Mouse (Mus musculus) midbrain, embryonic 10.5 days (tissue): ENCODE measurements around the gene Sh3kbp1. TPM values are rescaled to one million over a fixed set of nuclear protein-coding genes. Genes with fewer than 3 reads are reported as not detected.
"Not testable (repeated sequence)": the region's sequence is repeated elsewhere in the genome, so short reads cannot be mapped to it uniquely, and the experiment has no call there.

Experiments
- DNase-seq: peaks from one replicate; pipeline ENCODE4 v3.0.0-alpha.2; 2017; ENCODE audit warnings: low spot score
- H3K27ac ChIP-seq: fragments of 300-500 bp; sonication (generic); replicated peaks from 2 replicates; pipeline ENCODE4 v1.5.1; 2016; ENCODE audit warnings: mild to moderate bottlenecking
- H3K27me3 ChIP-seq: fragments of 300-500 bp; sonication (generic); 2 replicates; pipeline ENCODE4 v1.6.1; 2016; ENCODE audit warnings: low read depth, mild to moderate bottlenecking; ENCODE audit not compliant: poor library complexity, severe bottlenecking
- H3K36me3 ChIP-seq: fragments of 300-500 bp; sonication (generic); 2 replicates; pipeline ENCODE4 v1.6.1; 2016; ENCODE audit warnings: mild to moderate bottlenecking, moderate library complexity
- H3K4me1 ChIP-seq: fragments of 300-500 bp; sonication (generic); 2 replicates; pipeline ENCODE4 v1.6.1; 2016
- H3K4me3 ChIP-seq: fragments of 300-500 bp; sonication (generic); 2 replicates; pipeline ENCODE4 v1.5.1; 2016; ENCODE audit warnings: mild to moderate bottlenecking, moderate library complexity
- H3K9me3 ChIP-seq: fragments of 300-500 bp; sonication (generic); replicated peaks from 2 replicates; pipeline ENCODE4 v1.6.1; 2016; ENCODE audit warnings: mild to moderate bottlenecking
- WGBS: fragments of 180-500 bp; shearing (Covaris S2); methylation state at CpG from one replicate; pipeline ENCODE4 v1.1.7; 2016; 5-methylcytosine and 5-hydroxymethylcytosine counted together
- polyA plus RNA-seq: library from polyadenylated mRNA; unstranded; fragments of >200 nt; fragmentation: Nextera tagmentation; extraction: Ambion mirVana; gene quantifications from 2 replicates; pipeline ENCODE4 v1.2.1, GENCODE M21; 2016

Gene Sh3kbp1
- polyA plus RNA-seq, result 21.1 and 26.9 TPM in 2 replicates

DNA sequence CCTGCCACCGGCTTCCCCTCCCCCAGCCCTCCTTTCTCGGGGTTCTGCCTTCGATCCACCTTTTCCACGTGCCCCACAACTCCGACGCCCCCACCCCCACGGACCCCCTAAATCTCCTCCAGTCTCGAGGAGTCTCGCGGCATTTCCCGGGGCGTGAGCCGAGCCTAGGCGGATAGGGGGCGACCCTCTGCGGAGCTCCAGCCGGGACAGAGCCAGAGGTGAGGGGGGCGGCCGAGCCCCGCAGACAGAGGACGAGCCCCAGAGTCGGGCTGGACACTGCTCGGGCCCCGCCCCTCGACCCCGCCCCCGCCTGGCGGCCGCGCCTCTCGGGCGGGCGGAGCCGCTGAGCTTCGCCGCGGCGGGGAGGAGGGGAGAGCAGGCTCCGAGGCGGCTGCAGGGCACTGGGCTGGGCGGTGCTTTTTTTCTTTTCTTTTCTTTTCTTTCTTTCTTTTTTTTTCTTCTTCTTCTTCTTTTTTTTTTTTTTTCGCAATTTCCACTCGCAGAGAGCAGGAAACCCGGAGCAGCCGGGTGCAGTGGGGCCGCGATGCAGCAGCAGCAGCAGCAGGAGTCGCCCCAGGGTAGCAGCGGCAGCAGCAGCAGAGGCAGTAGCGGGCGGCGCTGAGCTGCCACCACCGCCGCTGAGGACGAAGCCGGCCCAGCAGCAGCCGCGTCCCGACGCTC, at the start of gene Sh3kbp1:
Sh3kbp1 (plus strand) TSS at position 366 of the 681 bp plus-strand sequence.
- DNase-seq, result peak; percentile 64
- Histone ChIP-seq H3K4me1 (peaks cover 18% of the 10 kb centered on the region; the same call in 1 of the 2 replicates), H3K9me3 (no peaks in the 10 kb centered on the region), H3K27me3 (peaks cover 92% of the 10 kb centered on the region), H3K36me3 (no peaks in the 10 kb centered on the region), H3K27ac (peak within 1 kb of the TSS; percentile 82), H3K4me3 (peak within 1 kb of the TSS; percentile 65)
- WGBS, result 14% methylated on average over 55 of the region's 60 CpGs

DNA sequence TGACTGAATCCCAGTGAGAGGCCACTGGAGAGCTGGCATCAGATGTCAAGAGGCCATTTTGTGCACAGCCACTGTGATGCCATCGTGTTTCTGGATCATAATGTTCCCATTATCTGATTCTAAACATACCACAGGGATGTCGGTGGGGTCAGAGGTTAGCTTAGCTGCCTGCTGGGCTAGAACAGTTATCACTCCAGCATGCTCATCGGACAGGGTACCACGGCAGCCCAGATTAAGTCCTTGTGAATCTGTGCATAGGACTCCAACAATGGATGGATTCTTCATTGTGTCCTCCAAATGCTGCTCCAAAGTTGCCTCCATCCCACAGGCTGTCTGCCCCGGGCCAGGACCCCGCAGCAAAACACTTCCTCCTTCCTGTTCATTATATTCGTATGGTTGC, 42.3 kb upstream of the Sh3kbp1 start:
- not testable (repeated sequence) for H3K9me3 ChIP-seq, H3K4me3 ChIP-seq, DNase-seq, H3K4me1 ChIP-seq, H3K27ac ChIP-seq
- 61% methylated on average over 7 of the region's 7 CpGs for WGBS
- Histone ChIP-seq H3K36me3 (peaks cover 34% of the 10 kb centered on the region), H3K27me3 (peaks cover 11% of the 10 kb centered on the region)

DNA sequence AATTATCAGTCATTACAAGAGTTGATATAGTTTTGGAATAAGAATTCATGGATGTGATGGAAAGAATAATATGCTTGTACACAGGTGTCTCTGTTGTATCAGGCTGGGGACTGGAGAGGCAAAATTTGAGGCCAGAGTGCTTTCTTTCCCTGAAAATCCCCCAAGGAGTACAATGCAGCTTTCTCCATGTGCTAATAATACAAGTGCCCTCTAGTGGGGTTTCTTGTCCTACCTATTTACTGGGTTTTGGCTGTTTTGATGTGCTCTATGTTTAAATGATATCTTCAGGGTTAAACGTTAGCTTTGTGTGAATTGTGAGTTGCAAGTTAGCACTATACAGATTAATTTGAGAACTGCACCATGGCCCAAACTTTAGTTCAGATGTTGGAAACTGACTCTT, 35.4 kb upstream of the Sh3kbp1 start:
- Histone ChIP-seq H3K27me3 (peaks cover 44% of the 10 kb centered on the region), H3K36me3 (peaks cover 20% of the 10 kb centered on the region), H3K27ac (no peak overlapping the region), H3K4me1 (no peaks in the 10 kb centered on the region), H3K4me3 (no peak overlapping the region), H3K9me3 (no peaks in the 10 kb centered on the region)
- 62% methylated on average over 1 of the region's 1 CpGs for WGBS
- no peak for DNase-seq

DNA sequence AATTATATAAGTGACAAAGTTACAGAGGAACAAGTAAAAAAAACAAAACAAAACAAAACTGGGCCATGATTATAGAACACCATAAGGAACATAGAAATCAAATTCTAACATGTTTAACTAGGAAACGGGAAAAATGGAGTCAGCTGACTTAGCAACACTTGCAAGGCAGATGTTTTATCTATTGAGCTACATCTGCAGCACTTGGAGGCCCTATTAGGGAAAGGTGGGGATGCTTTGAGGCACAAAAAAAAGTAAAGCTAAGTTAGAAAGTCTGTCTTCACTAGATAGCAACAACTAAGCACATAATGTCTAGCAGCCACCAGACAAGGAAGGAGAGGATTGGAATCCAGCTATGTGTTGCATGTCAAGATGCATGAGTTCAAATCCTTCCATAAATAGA, 29.6 kb upstream of the Sh3kbp1 start:
- H3K27me3 ChIP-seq, result peaks cover 57% of the 10 kb centered on the region
- H3K36me3 ChIP-seq, result peaks cover 4% of the 10 kb centered on the region; the same call in 1 of the 2 replicates
- 66% methylated on average over 1 of the region's 1 CpGs for WGBS

DNA sequence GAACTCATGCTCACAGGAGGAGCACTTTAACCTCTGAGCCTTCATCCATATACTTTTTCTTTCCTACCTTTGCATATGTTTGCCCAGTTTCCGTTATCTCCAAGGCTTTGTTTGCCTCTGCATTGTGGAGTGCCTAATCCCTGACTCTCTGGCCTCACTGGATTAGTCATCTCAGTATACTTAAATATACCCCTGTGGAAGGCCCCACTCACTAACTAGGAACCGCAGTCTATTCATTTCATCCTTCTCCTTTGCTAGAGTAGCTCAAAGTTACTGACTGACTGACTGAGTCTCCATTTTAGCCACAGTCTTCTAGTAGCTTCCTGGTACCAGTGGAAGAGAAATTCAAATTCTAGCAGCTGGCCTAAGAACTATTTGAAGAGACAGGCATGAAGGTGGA, 22.2 kb upstream of the Sh3kbp1 start:
- DNase-seq, result no peak
- 72% methylated on average over 2 of the region's 2 CpGs for WGBS
- Histone ChIP-seq H3K27me3 (peaks cover 45% of the 10 kb centered on the region), H3K27ac (no peak overlapping the region), H3K36me3 (no peaks in the 10 kb centered on the region), H3K4me1 (no peaks in the 10 kb centered on the region), H3K9me3 (no peaks in the 10 kb centered on the region), H3K4me3 (no peak overlapping the region)

More for the DNA sequence above, 29.6 kb upstream of the Sh3kbp1 start:
- Histone ChIP-seq H3K9me3 (no peaks in the 10 kb centered on the region), H3K4me3 (no peak overlapping the region), H3K4me1 (no peaks in the 10 kb centered on the region), H3K27ac (no peak overlapping the region)
- no peak for DNase-seq

DNA sequence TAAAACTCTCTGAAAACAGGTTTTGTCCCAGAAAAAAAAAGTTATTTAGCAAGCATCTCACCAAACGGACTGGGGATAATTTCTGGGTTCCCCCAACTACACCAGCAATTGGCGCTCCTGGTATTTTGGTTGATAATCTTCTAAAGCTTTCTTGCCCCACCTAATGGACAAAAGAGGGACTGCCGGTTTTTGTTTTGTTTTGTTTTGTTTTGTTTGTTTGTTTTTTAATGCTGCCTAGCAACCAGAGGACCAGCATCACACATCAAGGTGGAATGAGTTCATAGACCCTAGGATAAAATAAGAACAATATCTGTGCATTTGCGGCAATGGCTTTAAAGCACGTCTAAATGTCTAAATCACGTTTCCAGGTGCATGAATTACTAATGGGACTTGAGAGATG, 20.1 kb upstream of the Sh3kbp1 start:
- Histone ChIP-seq H3K27ac (no peak overlapping the region), H3K4me1 (no peaks in the 10 kb centered on the region), H3K27me3 (peaks cover 53% of the 10 kb centered on the region), H3K4me3 (no peak overlapping the region), H3K9me3 (no peaks in the 10 kb centered on the region), H3K36me3 (no peaks in the 10 kb centered on the region)
- no peak for DNase-seq
- whole genome bisulfite sequencing, result 50% methylated on average over 6 of the region's 6 CpGs

DNA sequence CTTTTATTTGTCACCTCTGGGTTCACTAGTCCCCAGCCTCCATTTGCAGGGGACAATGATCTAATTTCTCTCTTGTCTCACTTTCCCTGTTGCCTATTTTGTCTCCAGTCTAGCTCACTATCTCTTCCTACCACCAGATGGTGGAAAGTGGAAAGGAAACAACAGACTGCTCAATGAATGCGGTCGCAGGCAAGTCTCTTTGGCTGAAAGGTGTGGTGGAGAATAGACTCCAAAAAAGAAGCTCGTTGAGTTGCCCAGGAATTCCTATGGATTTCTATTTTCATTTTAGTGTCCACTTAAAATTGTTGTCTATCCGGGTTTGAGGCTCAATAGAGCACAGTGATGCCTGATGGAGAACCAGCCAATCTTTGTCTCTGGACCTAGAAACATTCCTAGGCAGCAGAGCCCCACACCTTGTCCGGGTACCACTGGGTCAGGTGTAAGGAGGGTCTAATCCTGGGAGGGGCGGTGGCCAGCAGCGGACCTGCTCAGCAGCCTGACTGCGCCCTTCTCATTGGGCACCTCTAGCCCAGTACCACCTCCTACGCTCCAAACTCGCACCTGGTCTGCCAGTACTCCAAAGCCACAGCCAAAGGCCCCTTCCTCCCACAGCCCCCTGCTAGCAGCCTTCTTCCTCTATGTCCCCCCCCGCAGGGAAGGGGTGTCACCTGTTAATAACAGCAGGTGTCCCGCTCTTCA, 715 bp upstream of the Sh3kbp1 start:
- Histone ChIP-seq H3K9me3 (no peaks in the 10 kb centered on the region), H3K4me3 (peak overlapping the region; percentile 65), H3K4me1 (peaks cover 18% of the 10 kb centered on the region; the same call in 1 of the 2 replicates), H3K27me3 (peaks cover 93% of the 10 kb centered on the region), H3K36me3 (no peaks in the 10 kb centered on the region), H3K27ac (peak overlapping the region; percentile 71; the same call in 1 of the 2 replicates)
- 31% methylated on average over 12 of the region's 12 CpGs for WGBS
- DNase-seq, result no peak

DNA sequence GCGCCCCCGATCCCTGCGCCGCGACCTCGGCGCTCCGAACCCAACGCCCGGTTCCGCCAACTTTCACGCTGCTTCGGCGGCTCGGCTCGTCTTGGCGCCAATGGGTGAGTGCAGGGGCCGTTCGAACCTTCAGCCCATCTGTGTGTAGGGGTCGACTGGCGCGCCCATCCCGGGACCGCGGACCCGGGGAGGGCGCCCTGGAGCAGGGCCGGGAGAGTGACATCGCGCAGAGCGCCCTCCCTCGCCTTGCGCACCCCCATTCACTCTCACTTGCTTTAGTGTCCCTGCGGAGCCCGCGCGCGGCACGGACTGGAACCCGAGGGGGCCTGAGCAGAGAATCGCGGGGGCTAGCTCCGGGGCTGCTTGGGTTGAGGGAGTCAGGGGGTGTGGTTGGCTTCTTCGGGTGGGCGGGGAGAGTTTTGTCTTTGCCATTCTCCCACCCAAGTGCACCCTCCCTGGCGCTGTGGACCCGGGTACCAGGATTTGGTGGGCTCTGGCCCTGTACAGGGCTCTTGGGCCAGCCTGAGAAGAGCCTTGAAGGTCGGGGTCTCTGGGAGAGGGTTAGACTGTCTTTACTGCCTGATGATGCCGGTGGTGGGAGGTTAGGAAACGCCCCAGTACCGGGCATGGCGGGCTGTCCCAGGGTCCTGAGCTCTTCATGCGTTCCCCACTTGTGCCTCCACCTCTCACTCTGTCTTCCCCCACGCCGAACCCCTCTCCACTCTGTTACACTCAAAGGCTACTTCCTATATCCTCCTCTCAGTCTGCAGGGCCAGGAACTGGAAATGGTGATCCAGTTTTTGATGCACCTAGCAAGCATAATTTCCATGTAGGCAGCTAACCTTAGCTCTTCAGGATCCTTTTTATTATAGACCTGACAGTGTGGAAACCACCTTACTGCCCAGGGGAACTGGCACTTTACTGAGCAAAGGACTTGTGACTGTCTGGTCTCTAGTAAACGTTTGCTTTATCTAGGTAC, 805 bp downstream of the Sh3kbp1 start:
- Histone ChIP-seq H3K27ac (peak overlapping the region; percentile 82), H3K36me3 (no peaks in the 10 kb centered on the region), H3K4me1 (peaks cover 18% of the 10 kb centered on the region; the same call in 1 of the 2 replicates), H3K27me3 (peaks cover 90% of the 10 kb centered on the region), H3K9me3 (no peaks in the 10 kb centered on the region), H3K4me3 (peak overlapping the region; percentile 65)
- 17% methylated on average over 56 of the region's 56 CpGs for WGBS
- peak; percentile 57 for DNase-seq

DNA sequence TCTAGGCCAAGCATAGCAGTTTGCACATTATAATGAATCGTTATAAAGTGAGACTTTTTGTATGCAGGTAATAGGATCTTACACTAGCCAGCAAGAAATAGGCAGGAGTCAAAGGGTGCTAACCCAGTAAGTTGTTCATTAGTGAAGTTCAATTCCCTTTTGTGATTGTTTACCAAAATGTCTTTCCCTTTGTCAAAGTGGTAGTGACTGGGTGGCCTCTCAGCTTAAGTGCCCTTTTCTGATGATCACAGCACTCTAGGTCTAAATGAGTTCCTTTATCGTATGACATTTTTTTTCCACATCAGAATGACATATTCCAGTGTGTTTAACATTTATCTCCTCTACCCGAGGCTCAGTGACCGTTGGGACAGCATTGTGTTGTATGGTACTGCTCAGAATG, 1.6 kb downstream of the Sh3kbp1 start:
- Histone ChIP-seq H3K9me3 (no peaks in the 10 kb centered on the region), H3K4me1 (peaks cover 18% of the 10 kb centered on the region; the same call in 1 of the 2 replicates), H3K27me3 (peaks cover 91% of the 10 kb centered on the region), H3K27ac (no peak overlapping the region), H3K4me3 (peak overlapping the region; percentile 65), H3K36me3 (no peaks in the 10 kb centered on the region)
- DNase-seq, result no peak
- 63% methylated on average over 4 of the region's 4 CpGs for WGBS

DNA sequence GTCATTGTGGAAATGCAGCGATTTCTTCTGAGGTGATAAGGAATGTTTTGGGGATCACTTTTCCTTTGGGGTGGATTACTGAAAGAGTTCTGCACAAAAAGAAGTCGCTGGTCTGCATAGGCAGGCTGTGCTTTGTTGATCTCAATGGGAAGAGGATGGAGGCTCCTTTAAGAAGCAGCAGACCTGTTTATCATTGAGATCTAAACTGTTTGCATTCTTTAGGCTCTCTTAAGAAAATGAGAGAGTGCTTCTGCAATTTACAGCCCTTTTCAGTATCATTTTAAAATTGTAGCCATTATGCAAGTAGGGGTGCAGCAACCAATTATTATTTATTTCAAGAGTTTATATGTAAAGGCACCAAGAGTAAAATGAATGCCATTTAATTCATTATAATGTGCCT, 2.1 kb downstream of the Sh3kbp1 start:
- H3K36me3 ChIP-seq, result no peaks in the 10 kb centered on the region
- no peak overlapping the region for H3K4me3 ChIP-seq
- 26% methylated on average over 2 of the region's 2 CpGs for WGBS
- no peaks in the 10 kb centered on the region for H3K9me3 ChIP-seq
- H3K27ac ChIP-seq, result no peak overlapping the region
- peaks cover 18% of the 10 kb centered on the region; the same call in 1 of the 2 replicates for H3K4me1 ChIP-seq
- DNase-seq, result no peak
- H3K27me3 ChIP-seq, result peaks cover 87% of the 10 kb centered on the region

DNA sequence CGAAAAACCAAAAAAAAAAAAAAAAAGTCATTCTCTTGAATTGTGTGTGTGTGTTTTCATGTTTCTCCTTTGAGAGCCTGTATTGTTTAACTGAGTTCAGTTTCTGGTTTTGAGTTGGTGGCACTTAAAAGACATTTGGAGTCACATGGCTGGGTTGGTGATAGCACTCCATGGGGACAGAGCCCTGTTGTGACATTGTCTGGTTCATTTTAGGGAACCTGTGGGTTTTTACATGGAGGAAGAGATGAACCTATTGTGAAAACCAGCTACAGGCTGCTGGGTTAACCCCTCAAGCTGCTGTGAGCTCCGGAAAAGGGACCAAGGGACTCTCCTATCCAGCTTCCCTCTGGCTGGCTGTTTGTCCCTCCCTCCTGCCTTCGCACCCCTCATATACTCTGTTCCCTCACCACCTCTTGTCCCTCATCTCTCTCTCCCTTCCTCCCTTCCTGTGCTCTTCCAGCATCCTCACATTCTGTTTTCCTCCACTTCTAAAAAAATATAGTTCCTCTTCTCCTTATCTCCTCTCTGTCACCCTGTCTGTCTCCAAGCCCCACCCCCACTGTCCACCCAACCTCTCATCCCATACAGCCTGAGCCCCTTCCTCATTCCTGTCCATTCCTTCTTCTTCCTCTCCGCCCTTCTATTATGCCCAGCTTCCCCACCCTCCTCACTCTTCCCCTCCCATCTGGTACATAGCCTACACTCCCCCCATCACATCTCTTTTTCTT, 11.6 kb downstream of the Sh3kbp1 start:
- no peaks in the 10 kb centered on the region for H3K36me3 ChIP-seq
- no peaks in the 10 kb centered on the region for H3K9me3 ChIP-seq
- no peaks in the 10 kb centered on the region for H3K4me1 ChIP-seq
- no peak for DNase-seq
- 76% methylated on average over 4 of the region's 4 CpGs for WGBS
- peaks cover 62% of the 10 kb centered on the region for H3K27me3 ChIP-seq
- H3K4me3 ChIP-seq, result no peak overlapping the region
- no peak overlapping the region for H3K27ac ChIP-seq

DNA sequence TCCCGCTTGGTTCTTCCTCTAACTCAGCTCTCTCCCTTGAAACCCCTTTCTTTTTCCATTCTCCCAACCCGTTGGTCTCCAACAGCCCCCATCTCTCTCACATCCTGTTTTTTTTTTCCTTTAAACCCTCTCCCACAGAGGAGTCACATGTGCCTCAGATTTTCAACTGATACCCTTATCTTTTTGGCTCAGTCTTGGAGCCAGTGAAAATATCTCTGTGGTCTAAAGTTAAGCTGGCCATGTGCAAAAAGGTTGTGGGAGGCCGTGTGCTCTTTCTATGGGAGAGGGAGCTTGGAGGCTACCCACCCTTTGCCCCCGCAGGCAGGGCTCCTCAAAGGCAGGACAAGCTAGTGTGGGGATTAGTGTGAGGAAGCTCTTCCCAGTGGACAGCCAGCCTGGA, 12.9 kb downstream of the Sh3kbp1 start:
- DNase-seq, result no peak
- no peaks in the 10 kb centered on the region for H3K9me3 ChIP-seq
- no peaks in the 10 kb centered on the region for H3K4me1 ChIP-seq
- H3K27ac ChIP-seq, result no peak overlapping the region
- WGBS, result 64% methylated on average over 4 of the region's 4 CpGs
- H3K4me3 ChIP-seq, result no peak overlapping the region
- H3K27me3 ChIP-seq, result peaks cover 65% of the 10 kb centered on the region
- no peaks in the 10 kb centered on the region for H3K36me3 ChIP-seq
